Mouse (Mus musculus) CH12.LX (cell line): Measurements from ENCODE around the gene Gnb1l. TPM values are rescaled to one million over a fixed set of nuclear protein-coding genes. Genes with fewer than 3 reads are reported as not detected.
A peak's percentile ranks its signal among the peaks of the same experiment; 100 is the strongest.

ENCODE experiments used
- DNase-seq: peaks from one replicate; pipeline ENCODE4 v3.0.0-alpha.2; 2013; ENCODE audit errors: extremely low read depth
- H3K27ac ChIP-seq: 2 replicates; pipeline ENCODE4 v1.5.1; 2012; ENCODE audit warnings: low read depth, mild to moderate bottlenecking, control low read depth, moderate library complexity; ENCODE audit not compliant: insufficient read depth
- H3K27me3 ChIP-seq: replicated peaks from 2 replicates; pipeline ENCODE3; 2012; ENCODE audit warnings: inconsistent platforms
- H3K36me3 ChIP-seq, 2 experiments: replicated peaks in 1 of 2; 2 replicates each; pipeline versions ENCODE3 to v1.6.1; 2012; ENCODE audit warnings: inconsistent platforms in 1 of 2, low read length in 1 of 2, mild to moderate bottlenecking in 1 of 2, mixed read lengths in 1 of 2, moderate library complexity in 1 of 2; ENCODE audit not compliant: control insufficient read depth in 1 of 2, insufficient read depth in 1 of 2
- H3K4me1 ChIP-seq, 2 experiments: 2 replicates each; pipeline ENCODE4 v1.6.1; 2012; ENCODE audit warnings: inconsistent platforms in 1 of 2, moderate library complexity in 1 of 2; ENCODE audit not compliant: insufficient read depth in 2 of 2, control insufficient read depth in 1 of 2
- H3K4me2 ChIP-seq: 2 replicates; pipeline ENCODE4 v1.6.1; 2012; ENCODE audit warnings: low read depth, mild to moderate bottlenecking, control low read depth; ENCODE audit not compliant: poor library complexity, insufficient read depth, severe bottlenecking
- H3K4me3 ChIP-seq, 3 experiments: fragments of 150-350 bp in 1 of 3; sonication (generic) in 1 of 3; replicated peaks in 1 of 3; 2 replicates each; pipeline versions ENCODE3 to v1.5.1; 2011 to 2012; ENCODE audit warnings: low read depth in 2 of 3, low read length in 2 of 3, mild to moderate bottlenecking in 2 of 3, moderate library complexity in 2 of 3, control low read depth in 1 of 3, improper control_type of control experiment in 1 of 3, inconsistent platforms in 1 of 3, mixed read lengths in 1 of 3; ENCODE audit not compliant: poor library complexity in 1 of 3
- H3K79me2 ChIP-seq: replicated peaks from 2 replicates; pipeline ENCODE4 v1.6.1; 2012; ENCODE audit warnings: mild to moderate bottlenecking, moderate library complexity; ENCODE audit not compliant: control insufficient read depth, poor library complexity, insufficient read depth, severe bottlenecking; ENCODE audit errors: extremely low read depth
- H3K9ac ChIP-seq: 2 replicates; pipeline ENCODE4 v1.6.1; 2012; ENCODE audit warnings: low read depth, mild to moderate bottlenecking, control low read depth, moderate library complexity; ENCODE audit not compliant: insufficient read depth
- H3K9me3 ChIP-seq: replicated peaks from 2 replicates; pipeline ENCODE3; 2012; ENCODE audit warnings: low read length, inconsistent platforms, mixed read lengths
- BHLHE40 ChIP-seq: IDR thresholded peaks from 2 replicates; pipeline ENCODE4 v1.6.1; 2011; ENCODE audit warnings: mild to moderate bottlenecking, low read depth, low read length, improper control_type of control experiment
- CHD1 ChIP-seq: IDR thresholded peaks from 2 replicates; pipeline ENCODE4 v1.6.1; 2012; ENCODE audit warnings: low read depth, low read length, improper control_type of control experiment, inconsistent platforms
- CHD2 ChIP-seq: IDR thresholded peaks from 2 replicates; pipeline ENCODE4 v1.6.1; 2011; ENCODE audit warnings: low read length, improper control_type of control experiment
- CTCF ChIP-seq, 2 experiments: IDR thresholded peaks in 1 of 2; conservative IDR thresholded peaks in 1 of 2; 2 replicates each; pipeline ENCODE4 v1.5.1; 2011 to 2012; ENCODE audit warnings: low read depth in 2 of 2, low read length in 2 of 2, improper control_type of control experiment in 1 of 2, inconsistent platforms in 1 of 2, mild to moderate bottlenecking in 1 of 2, moderate library complexity in 1 of 2
- E2F4 ChIP-seq: IDR thresholded peaks from 2 replicates; pipeline ENCODE4 v1.6.1; 2011; ENCODE audit warnings: low read depth, low read length, improper control_type of control experiment; ENCODE audit not compliant: insufficient replicate concordance
- ELF1 ChIP-seq: IDR thresholded peaks from 2 replicates; pipeline ENCODE4 v1.6.1; 2014; ENCODE audit warnings: low read depth, mild to moderate bottlenecking, inconsistent platforms, low read length, improper control_type of control experiment
- EP300 ChIP-seq: IDR thresholded peaks from 2 replicates; pipeline ENCODE4 v1.6.1; 2011; ENCODE audit warnings: low read length, improper control_type of control experiment
- ETS1 ChIP-seq: conservative IDR thresholded peaks from 2 replicates; pipeline ENCODE4 v1.6.1; 2012; ENCODE audit warnings: low read depth, mild to moderate bottlenecking, inconsistent platforms, low read length, improper control_type of control experiment, moderate library complexity
- GABPA ChIP-seq: IDR thresholded peaks from 2 replicates; pipeline ENCODE4 v1.6.1; 2012; ENCODE audit warnings: low read depth, low read length, improper control_type of control experiment, inconsistent platforms; ENCODE audit not compliant: insufficient replicate concordance
- HCFC1 ChIP-seq: IDR thresholded peaks from 2 replicates; pipeline ENCODE4 v1.6.1; 2012; ENCODE audit warnings: low read depth, mild to moderate bottlenecking, inconsistent platforms, low read length, improper control_type of control experiment
- IRF4 ChIP-seq: IDR thresholded peaks from 2 replicates; pipeline ENCODE4 v1.6.1; 2014; ENCODE audit warnings: low read depth, mild to moderate bottlenecking, inconsistent platforms, low read length, improper control_type of control experiment
- JUN ChIP-seq: IDR thresholded peaks from 2 replicates; pipeline ENCODE4 v1.6.1; 2011; ENCODE audit warnings: low read depth, mild to moderate bottlenecking, low read length, improper control_type of control experiment, moderate library complexity; ENCODE audit not compliant: insufficient read depth
- JUND ChIP-seq: conservative IDR thresholded peaks from 2 replicates; pipeline ENCODE4 v1.6.1; 2011; ENCODE audit warnings: low read depth, low read length, improper control_type of control experiment
- KAT2A ChIP-seq: IDR thresholded peaks from 2 replicates; pipeline ENCODE4 v1.6.1; 2012; ENCODE audit warnings: low read length, improper control_type of control experiment, inconsistent platforms; ENCODE audit not compliant: insufficient replicate concordance
- MAFK ChIP-seq: IDR thresholded peaks from 2 replicates; pipeline ENCODE4 v1.6.1; 2011; ENCODE audit warnings: low read length, improper control_type of control experiment; ENCODE audit not compliant: insufficient replicate concordance
- MAX ChIP-seq: IDR thresholded peaks from 2 replicates; pipeline ENCODE4 v1.6.1; 2011; ENCODE audit warnings: low read length, improper control_type of control experiment
- MAZ ChIP-seq: IDR thresholded peaks from 2 replicates; pipeline ENCODE4 v1.6.1; 2012; ENCODE audit warnings: low read depth, mild to moderate bottlenecking, inconsistent platforms, low read length, improper control_type of control experiment, moderate library complexity
- MEF2A ChIP-seq: IDR thresholded peaks from 2 replicates; pipeline ENCODE4 v1.6.1; 2014; ENCODE audit warnings: low read depth, mild to moderate bottlenecking, inconsistent platforms, low read length, improper control_type of control experiment, borderline replicate concordance
- MXI1 ChIP-seq: IDR thresholded peaks from 2 replicates; pipeline ENCODE4 v1.6.1; 2011; ENCODE audit warnings: mild to moderate bottlenecking, low read depth, low read length, improper control_type of control experiment
- MYC ChIP-seq: IDR thresholded peaks from 2 replicates; pipeline ENCODE4 v1.6.1; 2011; ENCODE audit warnings: low read depth, mild to moderate bottlenecking, improper control_type of control experiment, low read length
- NELFE ChIP-seq: IDR thresholded peaks from 2 replicates; pipeline ENCODE4 v1.6.1; 2011; ENCODE audit warnings: low read depth, low read length, improper control_type of control experiment
- NRF1 ChIP-seq: IDR thresholded peaks from 2 replicates; pipeline ENCODE4 v1.6.1; 2014; ENCODE audit warnings: low read depth, mild to moderate bottlenecking, inconsistent platforms, low read length, improper control_type of control experiment, moderate library complexity
- POLR2A ChIP-seq: IDR thresholded peaks from 2 replicates; pipeline ENCODE4 v1.6.1; 2011; ENCODE audit warnings: low read depth, mild to moderate bottlenecking, improper control_type of control experiment, low read length
- POLR2AphosphoS2 ChIP-seq: IDR thresholded peaks from 2 replicates; pipeline ENCODE4 v1.6.1; 2011; ENCODE audit warnings: low read depth, low read length, improper control_type of control experiment
- RAD21 ChIP-seq: IDR thresholded peaks from 2 replicates; pipeline ENCODE4 v1.6.1; 2011; ENCODE audit warnings: low read depth, mild to moderate bottlenecking, low read length, improper control_type of control experiment, moderate library complexity
- RCOR1 ChIP-seq: conservative IDR thresholded peaks from 2 replicates; pipeline ENCODE4 v1.6.1; 2012; ENCODE audit warnings: low read depth, mild to moderate bottlenecking, inconsistent platforms, low read length, improper control_type of control experiment
- SIN3A ChIP-seq: IDR thresholded peaks from 2 replicates; pipeline ENCODE4 v1.6.1; 2012; ENCODE audit warnings: low read length, improper control_type of control experiment, inconsistent platforms
- SMC3 ChIP-seq: IDR thresholded peaks from 2 replicates; pipeline ENCODE4 v1.6.1; 2011; ENCODE audit warnings: low read depth, low read length, improper control_type of control experiment
- TBP ChIP-seq: conservative IDR thresholded peaks from 2 replicates; pipeline ENCODE4 v1.6.1; 2011; ENCODE audit warnings: low read depth, low read length, improper control_type of control experiment
- TCF12 ChIP-seq: IDR thresholded peaks from 2 replicates; pipeline ENCODE4 v1.6.1; 2014; ENCODE audit warnings: low read depth, mild to moderate bottlenecking, inconsistent platforms, low read length, improper control_type of control experiment
- UBTF ChIP-seq: IDR thresholded peaks from 2 replicates; pipeline ENCODE4 v1.6.1; 2012; ENCODE audit warnings: low read depth, mild to moderate bottlenecking, inconsistent platforms, low read length, improper control_type of control experiment, moderate library complexity
- USF1 ChIP-seq: IDR thresholded peaks from 2 replicates; pipeline ENCODE4 v1.6.1; 2014; ENCODE audit warnings: low read depth, mild to moderate bottlenecking, inconsistent platforms, low read length, improper control_type of control experiment
- USF2 ChIP-seq: conservative IDR thresholded peaks from 2 replicates; pipeline ENCODE4 v1.6.1; 2011; ENCODE audit warnings: low read depth, low read length, improper control_type of control experiment
- ZKSCAN1 ChIP-seq: IDR thresholded peaks from 2 replicates; pipeline ENCODE4 v1.6.1; 2012; ENCODE audit warnings: low read depth, inconsistent platforms, low read length, improper control_type of control experiment, borderline replicate concordance
- ZMIZ1 ChIP-seq: IDR thresholded peaks from 2 replicates; pipeline ENCODE4 v1.6.1; 2012; ENCODE audit warnings: low read depth, mild to moderate bottlenecking, inconsistent platforms, low read length, improper control_type of control experiment
- dilution Hi-C: fragments of 300-500 bp; cut with MboI; formaldehyde crosslinking; loops from 2 replicates; pipeline ENCODE4 v1.14.3; 2020; ENCODE audit warnings: low sequenced_read_pairs; ENCODE audit not compliant: extremely low pct_unique_long_range_greater_than_20kb, extremely low pct_ligation_motif_present
- in situ Hi-C: fragments of 300-500 bp; cut with MboI; formaldehyde crosslinking; loops from 3 replicates; pipeline ENCODE4 v1.14.3; 2019; ENCODE audit warnings: low sequenced_read_pairs, low pct_ligation_motif_present, low pct_unique_long_range_greater_than_20kb, mixed read lengths
- polyA plus RNA-seq: library from polyadenylated mRNA; unstranded; fragments of >175 nt; gene quantifications from 2 replicates; pipeline ENCODE4 v1.2.1, GENCODE M21; 2012; ENCODE audit warnings: low read depth; ENCODE audit not compliant: insufficient read length
- total RNA-seq, 2 experiments: library from RNA; depleted of rRNA; stranded (reverse); fragments of 300-350 nt in 1 of 2; fragments of >200 nt in 1 of 2; gene quantifications; 2 replicates each; pipeline ENCODE4 v1.2.3; 2012 to 2014

Gnb1l gene
- total RNA-seq (2012; rRNA removed) (21.5 and 22.3 TPM in 2 replicates), total RNA-seq (2014; rRNA removed) (15.9 and 16.8 TPM in 2 replicates), polyA plus RNA-seq (25.5 and 26.9 TPM in 2 replicates)

DNA sequence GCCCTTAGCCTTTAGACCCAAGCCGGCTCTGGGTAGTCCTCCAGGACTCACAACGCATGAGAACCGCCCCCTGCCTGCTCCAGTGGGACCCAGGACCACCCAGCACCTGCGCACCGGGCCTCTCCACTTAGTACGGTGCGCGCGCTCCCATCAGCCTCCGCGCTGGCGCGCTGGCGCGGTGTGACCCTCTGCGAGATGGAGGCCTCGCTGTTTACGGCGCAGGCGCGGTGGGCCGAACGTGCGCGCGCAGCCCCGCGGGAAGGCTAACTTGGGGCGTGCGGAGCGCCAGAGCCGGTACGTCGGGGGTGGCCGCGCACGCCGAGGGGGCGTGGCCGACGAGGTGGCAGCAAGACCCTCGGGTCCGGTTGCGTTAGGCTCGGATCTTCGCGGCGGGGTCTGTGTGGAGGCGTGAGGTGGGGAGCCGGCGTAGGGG lies at the start of gene Gnb1l, which contains the start of gene Rtl10:
Gnb1l (plus strand) TSS at position 156 of the 433 bp plus-strand sequence.
Rtl10 (plus strand) TSS at position 344 of the 433 bp plus-strand sequence.
- dilution Hi-C loops = no loop called here
- in situ Hi-C loops = no loop called here
- peaks cover 9 to 37% of the 10 kb centered on the region in 2 experiments for H3K4me1 ChIP-seq
- peaks cover 15 to 31% of the 10 kb centered on the region in 2 experiments for H3K36me3 ChIP-seq
- peak; percentile 97 for DNase-seq
- peak within 1 kb of the TSS; percentile 88 for H3K9ac ChIP-seq
- peak within 1 kb of the TSS; percentile 82 to 91 (median 87) for H3K4me3 ChIP-seq
- TF ChIP-seq USF1 = no peak; the same call in 1 of the 2 replicates
- peak; percentile 80 for TF ChIP-seq HCFC1
- no peak for TF ChIP-seq CHD2
- TF ChIP-seq IRF4 = no peak
- TF ChIP-seq RAD21 = no peak; the same call in 1 of the 2 replicates
- peak; percentile 95 for TF ChIP-seq NRF1
- TF ChIP-seq EP300 = no peak
- TF ChIP-seq MEF2A = peak; percentile 39
- TF ChIP-seq CHD1 = no peak; the same call in 1 of the 2 replicates
- peak; percentile 45 for TF ChIP-seq SIN3A
- peak; percentile 95 for TF ChIP-seq NELFE
- no peak for TF ChIP-seq RCOR1
- TF ChIP-seq SMC3 = no peak; the same call in 1 of the 2 replicates
- no peak for TF ChIP-seq CTCF (conservative IDR thresholded peaks at IDR 0.05 in 1 of 2, IDR thresholded peaks at IDR 0.05 in 1 of 2; ENCODE audit: low read depth in 2 of 2, low read length in 2 of 2)
- no peak for TF ChIP-seq ETS1
- peak; percentile 82 for TF ChIP-seq BHLHE40
- peak; percentile 58; the same call in 1 of the 2 replicates for TF ChIP-seq E2F4
- no peak for TF ChIP-seq JUN
- peak; percentile 34; the same call in 1 of the 2 replicates for TF ChIP-seq UBTF
- peak; percentile 92 for TF ChIP-seq TCF12
- TF ChIP-seq JUND = no peak
- no peak for TF ChIP-seq MAFK
- TF ChIP-seq ZMIZ1 = peak; percentile 79
- peak; percentile 55; the same call in 1 of the 2 replicates for TF ChIP-seq MAX
- no peak for TF ChIP-seq ZKSCAN1
- TF ChIP-seq MXI1 = peak; percentile 91
- peak; percentile 69 for TF ChIP-seq MYC
- TF ChIP-seq ELF1 = peak; percentile 44; the same call in 1 of the 2 replicates
- peak; percentile 79; the same call in 1 of the 2 replicates for TF ChIP-seq KAT2A
- no peak for TF ChIP-seq TBP
- no peak; the same call in 1 of the 2 replicates for TF ChIP-seq MAZ
- TF ChIP-seq POLR2AphosphoS2 = peak; percentile 84; the same call in 1 of the 2 replicates
- peak; percentile 97 for TF ChIP-seq POLR2A
- no peak for TF ChIP-seq USF2
- no peak for TF ChIP-seq GABPA
- peak within 1 kb of the TSS; percentile 73 for H3K27ac ChIP-seq
- H3K9me3 ChIP-seq = no peaks in the 10 kb centered on the region
- peak within 1 kb of the TSS; percentile 64 for H3K4me2 ChIP-seq
- peaks cover 12% of the 10 kb centered on the region for H3K79me2 ChIP-seq
- H3K27me3 ChIP-seq = no peaks in the 10 kb centered on the region
